Mouse (Mus musculus): ENCODE data around the gene Aldh1a2. TPM values are rescaled to one million over a fixed set of nuclear protein-coding genes. Genes with fewer than 3 reads are reported as not detected.

Aldh1a2 gene
- polyA plus RNA-seq, 1 experiment = 0.01 TPM

GRCm38 (mm10) chr9:71321436-71321835, 105.8 kb downstream of the Aldh1a2 start:
- TF ChIP-seq USF1 (IDR thresholded peaks at IDR 0.05; ENCODE audit: low read depth) (no peak), MAX (IDR thresholded peaks at IDR 0.05) (no peak), MYOD1 (IDR thresholded peaks at IDR 0.05; ENCODE audit: control insufficient read depth, insufficient read length, low read depth) (no peak), MYOG (IDR thresholded peaks at IDR 0.05; ENCODE audit: control insufficient read depth, extremely low read depth, insufficient read length) (no peak), CEBPB (IDR thresholded peaks at IDR 0.05; ENCODE audit: low read depth) (no peak), CTCF (IDR thresholded peaks at IDR 0.05; ENCODE audit: control insufficient read depth, insufficient read depth, insufficient read length) (no peak), FOSL1 (IDR thresholded peaks at IDR 0.05; ENCODE audit: insufficient read depth, low read length, poor library complexity, severe bottlenecking) (no peak)
- no peaks in the 10 kb centered on the region for H3K79me2 ChIP-seq (ENCODE audit: control insufficient read depth, insufficient read depth)
- no peaks in the 10 kb centered on the region for H3K79me3 ChIP-seq (ENCODE audit: low read depth)
- H3ac ChIP-seq (ENCODE audit: control insufficient read depth, insufficient read length, low read depth) = no peak overlapping the region
- H3K27me3 ChIP-seq (ENCODE audit: control insufficient read depth, insufficient read depth, insufficient read length) = no peaks in the 10 kb centered on the region
- H3K36me3 ChIP-seq (ENCODE audit: control insufficient read depth, insufficient read depth) = no peaks in the 10 kb centered on the region
- no peak overlapping the region for H3K4me3 ChIP-seq (ENCODE audit: insufficient read depth, poor library complexity, severe bottlenecking)

GRCm38 (mm10) chr9:71321871-71322270, 106.3 kb downstream of the Aldh1a2 start:
- H3K27me3 ChIP-seq (ENCODE audit: control insufficient read depth, insufficient read depth, insufficient read length) = no peaks in the 10 kb centered on the region
- TF ChIP-seq MYOG (IDR thresholded peaks at IDR 0.05; ENCODE audit: control insufficient read depth, extremely low read depth, insufficient read length) (no peak), FOSL1 (IDR thresholded peaks at IDR 0.05; ENCODE audit: insufficient read depth, low read length, poor library complexity, severe bottlenecking) (no peak), USF1 (IDR thresholded peaks at IDR 0.05; ENCODE audit: low read depth) (no peak), CTCF (IDR thresholded peaks at IDR 0.05; ENCODE audit: control insufficient read depth, insufficient read depth, insufficient read length) (no peak), MYOD1 (IDR thresholded peaks at IDR 0.05; ENCODE audit: control insufficient read depth, insufficient read length, low read depth) (no peak), MAX (IDR thresholded peaks at IDR 0.05) (no peak), CEBPB (IDR thresholded peaks at IDR 0.05; ENCODE audit: low read depth) (no peak)
- no peaks in the 10 kb centered on the region for H3K79me2 ChIP-seq (ENCODE audit: control insufficient read depth, insufficient read depth)
- H3K36me3 ChIP-seq (ENCODE audit: control insufficient read depth, insufficient read depth) = no peaks in the 10 kb centered on the region
- H3K79me3 ChIP-seq (ENCODE audit: low read depth) = no peaks in the 10 kb centered on the region
- no peak overlapping the region for H3ac ChIP-seq (ENCODE audit: control insufficient read depth, insufficient read length, low read depth)
- no peak overlapping the region for H3K4me3 ChIP-seq (ENCODE audit: insufficient read depth, poor library complexity, severe bottlenecking)

DNA sequence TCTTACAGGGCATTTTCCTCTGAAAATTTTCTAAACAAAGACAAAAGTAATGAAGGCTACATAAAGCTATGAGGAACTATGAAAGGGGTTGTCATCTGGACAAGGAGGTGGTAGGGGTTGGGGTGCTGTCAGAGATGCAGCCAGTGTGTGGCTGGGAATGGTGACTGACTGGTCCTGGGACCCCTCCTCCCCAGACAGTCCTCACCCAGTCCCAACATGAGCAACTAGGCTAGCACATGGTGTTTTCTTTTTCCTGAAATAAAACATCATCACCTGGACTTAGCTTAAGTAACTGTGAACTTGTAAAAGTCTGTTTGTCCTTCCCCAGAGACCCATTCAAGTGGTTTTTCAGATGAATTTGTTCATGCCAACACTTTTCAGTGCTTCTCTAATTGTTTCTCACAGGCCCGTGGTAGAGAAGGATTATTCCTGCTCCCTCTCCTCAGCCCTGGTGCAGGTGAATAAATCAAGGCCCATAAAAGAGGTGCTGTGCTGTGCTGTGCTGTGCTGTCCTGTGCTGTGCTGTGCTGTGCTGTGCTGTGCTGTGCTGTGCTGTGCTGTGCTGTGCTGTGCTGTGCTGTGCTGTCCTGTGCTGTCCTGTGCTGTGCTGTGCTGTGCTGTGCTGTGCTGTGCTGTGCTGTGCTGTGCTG, 107.8 kb downstream of the Aldh1a2 start:
- no peak overlapping the region for H3K4me3 ChIP-seq (ENCODE audit: insufficient read depth, poor library complexity, severe bottlenecking)
- no peaks in the 10 kb centered on the region for H3K27me3 ChIP-seq (ENCODE audit: control insufficient read depth, insufficient read depth, insufficient read length)
- H3K79me3 ChIP-seq (ENCODE audit: low read depth) = no peaks in the 10 kb centered on the region
- no peaks in the 10 kb centered on the region for H3K36me3 ChIP-seq (ENCODE audit: control insufficient read depth, insufficient read depth)
- no peaks in the 10 kb centered on the region for H3K79me2 ChIP-seq (ENCODE audit: control insufficient read depth, insufficient read depth)
- TF ChIP-seq USF1 (IDR thresholded peaks at IDR 0.05; ENCODE audit: low read depth) (no peak), MYOD1 (IDR thresholded peaks at IDR 0.05; ENCODE audit: control insufficient read depth, insufficient read length, low read depth) (no peak), FOSL1 (IDR thresholded peaks at IDR 0.05; ENCODE audit: insufficient read depth, low read length, poor library complexity, severe bottlenecking) (no peak)
- H3ac ChIP-seq (ENCODE audit: control insufficient read depth, insufficient read length, low read depth) = no peak overlapping the region

GRCm38 (mm10) chr9:71324060-71324459, 108.5 kb downstream of the Aldh1a2 start:
- Histone ChIP-seq H3K79me2 (ENCODE audit: control insufficient read depth, insufficient read depth) (no peaks in the 10 kb centered on the region), H3K79me3 (ENCODE audit: low read depth) (no peaks in the 10 kb centered on the region), H3K36me3 (ENCODE audit: control insufficient read depth, insufficient read depth) (no peaks in the 10 kb centered on the region), H3ac (ENCODE audit: control insufficient read depth, insufficient read length, low read depth) (no peak overlapping the region), H3K4me3 (ENCODE audit: insufficient read depth, poor library complexity, severe bottlenecking) (no peak overlapping the region), H3K27me3 (ENCODE audit: control insufficient read depth, insufficient read depth, insufficient read length) (no peaks in the 10 kb centered on the region)
- TF ChIP-seq FOSL1 (IDR thresholded peaks at IDR 0.05; ENCODE audit: insufficient read depth, low read length, poor library complexity, severe bottlenecking) = no peak
- TF ChIP-seq MAX (IDR thresholded peaks at IDR 0.05) = no peak
- TF ChIP-seq MYOG (IDR thresholded peaks at IDR 0.05; ENCODE audit: control insufficient read depth, extremely low read depth, insufficient read length) = no peak
- TF ChIP-seq USF1 (IDR thresholded peaks at IDR 0.05; ENCODE audit: low read depth) = no peak
- TF ChIP-seq CTCF (IDR thresholded peaks at IDR 0.05; ENCODE audit: control insufficient read depth, insufficient read depth, insufficient read length) = no peak
- TF ChIP-seq CEBPB (IDR thresholded peaks at IDR 0.05; ENCODE audit: low read depth) = no peak

GRCm38 (mm10) chr9:71326261-71326660, 110.7 kb downstream of the Aldh1a2 start:
- Histone ChIP-seq H3K4me3 (ENCODE audit: insufficient read depth, poor library complexity, severe bottlenecking) (no peak overlapping the region), H3K36me3 (ENCODE audit: control insufficient read depth, insufficient read depth) (no peaks in the 10 kb centered on the region), H3K27me3 (ENCODE audit: control insufficient read depth, insufficient read depth, insufficient read length) (no peaks in the 10 kb centered on the region), H3K79me3 (ENCODE audit: low read depth) (no peaks in the 10 kb centered on the region), H3K79me2 (ENCODE audit: control insufficient read depth, insufficient read depth) (no peaks in the 10 kb centered on the region), H3ac (ENCODE audit: control insufficient read depth, insufficient read length, low read depth) (no peak overlapping the region)
- TF ChIP-seq MYOG (IDR thresholded peaks at IDR 0.05; ENCODE audit: control insufficient read depth, extremely low read depth, insufficient read length) (no peak), FOSL1 (IDR thresholded peaks at IDR 0.05; ENCODE audit: insufficient read depth, low read length, poor library complexity, severe bottlenecking) (no peak), MAX (IDR thresholded peaks at IDR 0.05) (no peak), USF1 (IDR thresholded peaks at IDR 0.05; ENCODE audit: low read depth) (no peak), CTCF (IDR thresholded peaks at IDR 0.05; ENCODE audit: control insufficient read depth, insufficient read depth, insufficient read length) (no peak), MYOD1 (IDR thresholded peaks at IDR 0.05; ENCODE audit: control insufficient read depth, insufficient read length, low read depth) (no peak), CEBPB (IDR thresholded peaks at IDR 0.05; ENCODE audit: low read depth) (no peak)

GRCm38 (mm10) chr9:71331661-71332060, 116.1 kb downstream of the Aldh1a2 start:
- peaks cover 3% of the 10 kb centered on the region for H3K27me3 ChIP-seq (ENCODE audit: control insufficient read depth, insufficient read depth, insufficient read length)
- TF ChIP-seq MYOD1 (IDR thresholded peaks at IDR 0.05; ENCODE audit: control insufficient read depth, insufficient read length, low read depth) = no peak
- no peak for TF ChIP-seq CEBPB (IDR thresholded peaks at IDR 0.05; ENCODE audit: low read depth)
- no peak for TF ChIP-seq FOSL1 (IDR thresholded peaks at IDR 0.05; ENCODE audit: insufficient read depth, low read length, poor library complexity, severe bottlenecking)
- TF ChIP-seq MAX (IDR thresholded peaks at IDR 0.05) = no peak
- TF ChIP-seq CTCF (IDR thresholded peaks at IDR 0.05; ENCODE audit: control insufficient read depth, insufficient read depth, insufficient read length) = no peak
- no peak for TF ChIP-seq MYOG (IDR thresholded peaks at IDR 0.05; ENCODE audit: control insufficient read depth, extremely low read depth, insufficient read length)
- no peak for TF ChIP-seq USF1 (IDR thresholded peaks at IDR 0.05; ENCODE audit: low read depth)
- H3ac ChIP-seq (ENCODE audit: control insufficient read depth, insufficient read length, low read depth) = no peak overlapping the region
- H3K79me3 ChIP-seq (ENCODE audit: low read depth) = no peaks in the 10 kb centered on the region
- no peaks in the 10 kb centered on the region for H3K36me3 ChIP-seq (ENCODE audit: control insufficient read depth, insufficient read depth)
- H3K4me3 ChIP-seq (ENCODE audit: insufficient read depth, poor library complexity, severe bottlenecking) = no peak overlapping the region
- H3K79me2 ChIP-seq (ENCODE audit: control insufficient read depth, insufficient read depth) = no peaks in the 10 kb centered on the region

Measured in C2C12 (cell line).